Mouse (Mus musculus): ENCODE data around the gene Ino80d. TPM values are rescaled to one million over a fixed set of nuclear protein-coding genes. Genes with fewer than 3 reads are reported as not detected.
A peak's percentile ranks its signal among the peaks of the same experiment; 100 is the strongest.

Gene Ino80d
- polyA plus RNA-seq, 1 experiment from 2014 or later = 10.4 TPM

DNA sequence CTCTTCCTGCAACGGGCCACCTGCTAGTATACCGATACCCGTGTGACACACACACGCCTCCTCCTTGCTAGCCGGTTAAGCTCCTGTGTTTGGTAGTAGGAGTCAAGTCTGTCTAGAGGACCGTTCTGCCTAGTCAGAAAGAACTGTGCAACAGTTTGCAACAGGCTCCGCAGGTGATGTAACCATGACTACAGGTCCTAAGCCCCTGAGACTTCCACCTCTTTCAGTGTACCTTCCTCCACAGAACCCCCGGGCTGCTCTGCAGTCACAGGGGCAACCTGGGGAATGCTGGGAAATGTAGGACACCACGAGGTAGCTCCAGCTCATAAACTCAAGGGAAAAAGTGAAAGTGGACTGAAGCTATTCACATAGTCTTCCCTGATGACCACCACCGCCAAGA, 123.4 kb downstream of the Ino80d start:
- H3K4me3 ChIP-seq = no peak overlapping the region
- no peak overlapping the region for H3K4me2 ChIP-seq
- no peak overlapping the region for H3K27ac ChIP-seq (ENCODE audit: poor library complexity, severe bottlenecking)
- peaks cover 11% of the 10 kb centered on the region for H3K9me3 ChIP-seq (replicated peaks)
- no peaks in the 10 kb centered on the region for H3K36me3 ChIP-seq
- H3K27me3 ChIP-seq (replicated peaks) = no peaks in the 10 kb centered on the region
- no peak for ATAC-seq (ENCODE audit: insufficient number of reproducible peaks, low FRiP score)
- 84% methylated on average over 10 of the region's 10 CpGs for WGBS
- no peak overlapping the region for H3K9ac ChIP-seq
- peaks cover 17% of the 10 kb centered on the region for H3K4me1 ChIP-seq (replicated peaks)

DNA sequence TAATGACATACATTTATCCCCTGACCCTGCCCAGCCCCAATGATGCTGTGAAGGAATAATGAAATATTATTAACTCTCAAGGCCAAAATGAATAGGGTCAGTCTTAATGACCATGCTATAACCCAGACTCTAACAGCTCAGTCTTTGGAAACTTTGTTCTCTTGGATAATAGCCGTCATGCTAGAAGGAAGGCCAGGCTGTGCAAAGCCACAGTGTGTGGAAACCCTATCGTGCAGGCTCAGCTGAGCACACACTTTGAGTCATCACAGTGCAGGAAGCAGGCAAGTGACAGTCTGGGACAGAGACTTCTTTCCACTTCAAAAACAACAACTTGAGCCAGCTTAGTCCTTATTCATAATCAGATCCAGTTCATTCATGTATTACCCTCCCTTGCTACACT, 126.9 kb downstream of the Ino80d start:
- Histone ChIP-seq H3K4me1 (replicated peaks) (peaks cover 9% of the 10 kb centered on the region), H3K36me3 (no peaks in the 10 kb centered on the region), H3K27ac (ENCODE audit: poor library complexity, severe bottlenecking) (no peak overlapping the region), H3K27me3 (replicated peaks) (no peaks in the 10 kb centered on the region), H3K4me2 (no peak overlapping the region), H3K9me3 (replicated peaks) (no peaks in the 10 kb centered on the region), H3K9ac (no peak overlapping the region), H3K4me3 (no peak overlapping the region)
- 52% methylated on average over 2 of the region's 2 CpGs for WGBS
- ATAC-seq (ENCODE audit: insufficient number of reproducible peaks, low FRiP score) = no peak

DNA sequence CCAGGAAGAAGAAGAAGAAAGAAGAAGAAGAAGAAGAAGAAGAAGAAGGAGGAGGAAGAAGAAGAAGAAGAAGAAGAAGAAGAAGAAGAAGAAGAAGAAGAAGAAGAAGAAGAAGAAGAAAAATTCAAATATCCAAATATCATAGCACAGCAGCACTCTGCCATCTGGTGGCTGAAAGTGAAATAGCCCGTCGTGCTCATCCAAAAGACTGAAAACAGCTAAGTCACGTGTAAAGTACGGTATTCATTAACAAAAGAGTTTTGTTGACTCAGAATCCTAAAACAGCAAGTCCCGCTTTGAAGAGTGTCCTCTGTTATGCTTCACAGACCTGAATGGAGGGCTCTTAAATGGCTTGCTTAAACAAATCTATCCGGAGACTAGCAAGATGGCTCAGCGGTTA, 128.2 kb downstream of the Ino80d start:
- Histone ChIP-seq H3K9ac (peak overlapping the region; percentile 3; the same call in 1 of the 2 replicates), H3K9me3 (replicated peaks) (no peaks in the 10 kb centered on the region), H3K36me3 (no peaks in the 10 kb centered on the region), H3K4me3 (no peak overlapping the region), H3K27ac (ENCODE audit: poor library complexity, severe bottlenecking) (no peak overlapping the region), H3K4me1 (replicated peaks) (peaks cover 4% of the 10 kb centered on the region; the same call in 1 of the 2 replicates), H3K4me2 (peak overlapping the region; percentile 43), H3K27me3 (replicated peaks) (no peaks in the 10 kb centered on the region)
- WGBS = 27% methylated on average over 7 of the region's 7 CpGs
- ATAC-seq (ENCODE audit: insufficient number of reproducible peaks, low FRiP score) = no peak

DNA sequence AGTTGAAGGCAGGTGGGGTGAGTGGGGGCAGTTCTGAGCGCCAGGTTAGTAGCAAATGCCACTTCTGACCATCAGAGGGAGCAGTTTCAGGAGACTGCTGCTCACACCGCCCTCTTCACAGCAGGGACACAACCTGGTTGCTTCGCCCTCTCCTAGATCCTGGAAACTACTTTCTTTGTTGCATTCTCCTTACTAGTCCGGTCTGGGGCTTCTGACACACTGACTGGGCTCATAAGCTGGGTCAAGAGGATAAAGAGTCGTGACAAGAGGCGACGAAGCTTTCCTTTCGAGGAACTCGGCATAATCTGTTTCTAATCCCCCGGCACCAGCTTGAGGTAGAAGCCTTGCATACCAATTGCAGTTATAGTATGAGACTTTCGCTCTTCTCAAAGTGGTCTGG, 129.9 kb downstream of the Ino80d start:
- Histone ChIP-seq H3K27me3 (replicated peaks) (no peaks in the 10 kb centered on the region), H3K4me2 (peak overlapping the region; percentile 64), H3K36me3 (no peaks in the 10 kb centered on the region), H3K27ac (ENCODE audit: poor library complexity, severe bottlenecking) (no peak overlapping the region), H3K4me3 (peak overlapping the region; percentile 45), H3K4me1 (replicated peaks) (peaks cover 4% of the 10 kb centered on the region; the same call in 1 of the 2 replicates), H3K9ac (peak overlapping the region; percentile 64), H3K9me3 (replicated peaks) (no peaks in the 10 kb centered on the region)
- no peak for ATAC-seq (ENCODE audit: insufficient number of reproducible peaks, low FRiP score)
- WGBS = 17% methylated on average over 11 of the region's 11 CpGs

DNA sequence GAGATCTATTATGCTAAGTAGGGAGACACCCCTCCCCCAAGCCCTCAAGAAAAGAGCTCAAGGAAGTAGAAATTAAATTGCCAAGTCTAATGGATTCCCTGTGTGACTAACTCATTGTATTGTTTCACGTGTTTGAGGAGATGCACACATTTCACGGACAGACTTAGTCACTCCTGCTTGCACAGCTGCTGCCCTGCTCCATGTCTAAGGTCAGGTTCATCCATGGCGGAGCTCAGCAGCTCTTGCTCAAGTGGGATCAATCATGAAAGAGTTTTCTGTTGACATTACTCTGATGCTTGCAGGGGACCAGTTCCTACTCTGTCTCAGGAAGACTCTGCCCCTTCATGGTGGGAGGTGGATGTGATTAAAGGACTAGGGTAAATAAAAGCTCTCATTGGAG, 137.7 kb downstream of the Ino80d start:
- Histone ChIP-seq H3K27ac (ENCODE audit: poor library complexity, severe bottlenecking) (no peak overlapping the region), H3K9ac (no peak overlapping the region), H3K4me2 (no peak overlapping the region), H3K9me3 (replicated peaks) (no peaks in the 10 kb centered on the region), H3K4me3 (no peak overlapping the region), H3K27me3 (replicated peaks) (no peaks in the 10 kb centered on the region), H3K4me1 (replicated peaks) (no peaks in the 10 kb centered on the region), H3K36me3 (no peaks in the 10 kb centered on the region)
- ATAC-seq (ENCODE audit: insufficient number of reproducible peaks, low FRiP score) = no peak
- WGBS = 75% methylated on average over 3 of the region's 3 CpGs

DNA sequence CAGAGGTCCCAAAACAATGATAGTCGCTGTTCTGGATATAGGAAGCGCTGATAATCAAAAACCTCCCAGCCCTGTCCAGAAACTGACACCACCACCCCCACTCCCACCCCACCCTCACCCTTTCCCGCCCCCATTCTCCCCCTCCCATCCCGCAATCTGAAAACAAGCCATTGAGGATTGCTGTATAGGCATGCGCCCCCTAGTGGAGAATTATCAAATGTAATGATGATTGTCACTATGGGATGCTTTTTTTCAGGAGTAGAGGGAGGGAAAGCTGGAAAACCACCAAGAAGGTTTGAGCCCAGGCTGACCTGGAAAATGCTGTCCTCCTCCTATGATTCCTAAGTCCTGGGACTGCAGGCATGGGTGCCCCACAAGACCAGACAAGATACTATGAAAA, 147.6 kb downstream of the Ino80d start:
- H3K36me3 ChIP-seq = no peaks in the 10 kb centered on the region
- peaks cover 5% of the 10 kb centered on the region; the same call in 1 of the 2 replicates for H3K27me3 ChIP-seq (replicated peaks)
- no peak for ATAC-seq (ENCODE audit: insufficient number of reproducible peaks, low FRiP score)
- no peaks in the 10 kb centered on the region for H3K9me3 ChIP-seq (replicated peaks)
- peak overlapping the region; percentile 32 for H3K4me2 ChIP-seq
- peaks cover 4% of the 10 kb centered on the region; the same call in 1 of the 2 replicates for H3K4me1 ChIP-seq (replicated peaks)
- no peak overlapping the region for H3K9ac ChIP-seq
- H3K4me3 ChIP-seq = no peak overlapping the region
- WGBS = 20% methylated on average over 5 of the region's 5 CpGs
- no peak overlapping the region for H3K27ac ChIP-seq (ENCODE audit: poor library complexity, severe bottlenecking)

DNA sequence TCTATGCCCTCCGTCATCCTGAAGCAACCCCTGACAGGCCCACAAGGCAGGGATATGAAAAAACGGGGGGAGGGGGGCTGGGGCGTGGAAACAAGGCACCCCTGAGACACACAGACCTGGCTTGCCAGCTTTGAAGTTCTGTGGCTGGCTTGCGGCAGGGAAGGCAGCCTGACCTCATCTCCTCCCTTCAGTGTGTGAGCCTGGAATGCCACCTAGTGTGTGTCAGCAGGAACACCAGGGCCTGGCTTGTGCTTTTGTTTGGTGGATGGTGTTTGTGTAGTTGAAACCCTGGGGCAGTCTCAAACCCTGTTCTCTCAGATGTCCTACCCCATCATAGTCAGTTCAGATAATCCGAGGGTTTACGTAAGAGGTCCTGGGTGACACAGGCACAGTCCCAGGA, 150.2 kb downstream of the Ino80d start:
- H3K36me3 ChIP-seq = no peaks in the 10 kb centered on the region
- H3K9ac ChIP-seq = no peak overlapping the region
- peaks cover 5% of the 10 kb centered on the region; the same call in 1 of the 2 replicates for H3K27me3 ChIP-seq (replicated peaks)
- H3K4me1 ChIP-seq (replicated peaks) = peaks cover 7% of the 10 kb centered on the region
- 0 out of 2 replicates have a peak, but pooled peaks have one; percentile 39 for ATAC-seq (ENCODE audit: insufficient number of reproducible peaks, low FRiP score)
- H3K4me2 ChIP-seq = no peak overlapping the region
- 17% methylated on average over 6 of the region's 6 CpGs for WGBS
- H3K27ac ChIP-seq (ENCODE audit: poor library complexity, severe bottlenecking) = no peak overlapping the region
- H3K4me3 ChIP-seq = no peak overlapping the region
- no peaks in the 10 kb centered on the region for H3K9me3 ChIP-seq (replicated peaks)

DNA sequence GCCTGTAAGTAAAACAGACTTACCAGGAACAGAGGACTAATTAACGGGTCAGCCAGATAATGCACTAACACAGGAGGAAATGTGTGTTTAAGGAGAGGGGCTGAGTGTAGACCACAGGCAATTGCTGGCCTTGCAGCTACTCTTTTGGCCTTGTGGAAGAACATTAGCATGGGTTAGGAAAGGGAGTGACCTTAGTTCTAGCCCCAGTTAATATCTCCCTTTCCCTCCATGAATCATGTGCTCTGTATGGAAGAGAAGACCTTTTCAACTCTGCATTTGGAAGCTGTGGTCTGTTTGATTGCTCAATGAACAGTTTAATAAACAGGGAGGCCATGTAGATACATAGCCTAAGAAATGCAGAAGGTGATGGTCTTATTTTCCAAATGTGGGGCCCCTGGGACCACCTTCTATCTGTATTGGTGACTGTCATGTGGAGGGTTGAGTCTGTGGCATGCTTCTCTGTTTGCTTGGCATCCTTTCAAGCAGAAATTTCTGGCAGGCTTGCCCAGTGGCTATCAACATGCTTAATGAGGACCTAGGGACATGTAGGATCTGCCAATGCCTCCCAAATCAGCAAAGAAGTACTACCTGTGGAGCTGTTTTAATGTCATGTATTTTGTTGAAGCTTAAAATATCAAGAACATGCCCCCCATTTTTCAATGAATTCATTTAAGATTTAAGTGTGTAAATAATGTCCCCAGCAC, 157.4 kb downstream of the Ino80d start:
- Histone ChIP-seq H3K4me3 (no peak overlapping the region), H3K27ac (ENCODE audit: poor library complexity, severe bottlenecking) (no peak overlapping the region), H3K4me2 (no peak overlapping the region), H3K9ac (no peak overlapping the region), H3K36me3 (no peaks in the 10 kb centered on the region), H3K27me3 (replicated peaks) (no peaks in the 10 kb centered on the region), H3K4me1 (replicated peaks) (peaks cover 3% of the 10 kb centered on the region), H3K9me3 (replicated peaks) (no peaks in the 10 kb centered on the region)
- 38% methylated on average over 1 of the region's 1 CpGs for WGBS
- ATAC-seq (ENCODE audit: insufficient number of reproducible peaks, low FRiP score) = no peak

DNA sequence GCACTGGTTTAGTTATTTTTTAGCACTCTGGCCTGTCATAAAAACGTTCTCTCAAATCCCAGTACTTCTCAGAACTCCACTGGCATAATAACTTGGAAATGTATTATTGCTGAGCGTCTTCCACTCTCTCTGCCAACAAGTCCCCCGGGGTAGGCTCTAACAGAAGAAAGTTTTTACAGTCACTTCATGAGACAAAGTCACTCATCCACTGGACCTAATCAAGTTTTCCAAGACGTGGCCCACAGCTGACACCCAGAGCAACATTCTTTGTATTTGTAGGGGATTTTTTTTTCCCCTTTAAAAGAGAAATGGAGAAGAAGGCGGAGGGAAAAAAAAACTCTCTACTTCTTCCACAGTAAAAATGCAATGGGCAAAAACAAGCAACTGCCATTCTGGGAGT, 157.9 kb downstream of the Ino80d start:
- ATAC-seq (ENCODE audit: insufficient number of reproducible peaks, low FRiP score) = no peak
- H3K27ac ChIP-seq (ENCODE audit: poor library complexity, severe bottlenecking) = no peak overlapping the region
- H3K4me2 ChIP-seq = no peak overlapping the region
- H3K27me3 ChIP-seq (replicated peaks) = no peaks in the 10 kb centered on the region
- 67% methylated on average over 5 of the region's 5 CpGs for WGBS
- no peak overlapping the region for H3K9ac ChIP-seq
- no peaks in the 10 kb centered on the region for H3K36me3 ChIP-seq
- H3K4me3 ChIP-seq = no peak overlapping the region
- H3K9me3 ChIP-seq (replicated peaks) = no peaks in the 10 kb centered on the region
- peaks cover 3% of the 10 kb centered on the region for H3K4me1 ChIP-seq (replicated peaks)

DNA sequence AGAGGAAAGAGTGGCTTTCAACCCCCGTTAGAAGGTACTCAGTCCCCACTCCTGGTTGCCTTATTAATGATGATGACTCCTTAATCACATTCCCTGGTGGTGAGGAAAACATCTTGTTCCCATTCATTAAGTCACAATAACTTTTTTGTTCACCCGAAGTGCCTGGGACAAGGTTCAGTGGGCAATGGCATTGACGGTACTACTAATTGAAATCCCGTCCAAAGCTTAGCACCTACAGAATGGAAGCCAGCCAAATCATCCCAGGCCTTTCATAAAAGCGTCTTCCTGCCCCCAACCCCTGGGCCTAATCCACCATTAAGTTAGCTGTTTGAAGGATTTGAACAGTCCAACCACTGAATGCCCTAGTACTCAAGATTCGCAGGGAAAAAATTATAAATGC, 159.1 kb downstream of the Ino80d start:
- WGBS = 84% methylated on average over 6 of the region's 6 CpGs
- H3K27ac ChIP-seq (ENCODE audit: poor library complexity, severe bottlenecking) = no peak overlapping the region
- no peak overlapping the region for H3K4me3 ChIP-seq
- no peaks in the 10 kb centered on the region for H3K27me3 ChIP-seq (replicated peaks)
- H3K9me3 ChIP-seq (replicated peaks) = no peaks in the 10 kb centered on the region
- H3K4me1 ChIP-seq (replicated peaks) = peaks cover 3% of the 10 kb centered on the region
- H3K9ac ChIP-seq = no peak overlapping the region
- H3K36me3 ChIP-seq = no peaks in the 10 kb centered on the region
- no peak for ATAC-seq (ENCODE audit: insufficient number of reproducible peaks, low FRiP score)
- H3K4me2 ChIP-seq = no peak overlapping the region

DNA sequence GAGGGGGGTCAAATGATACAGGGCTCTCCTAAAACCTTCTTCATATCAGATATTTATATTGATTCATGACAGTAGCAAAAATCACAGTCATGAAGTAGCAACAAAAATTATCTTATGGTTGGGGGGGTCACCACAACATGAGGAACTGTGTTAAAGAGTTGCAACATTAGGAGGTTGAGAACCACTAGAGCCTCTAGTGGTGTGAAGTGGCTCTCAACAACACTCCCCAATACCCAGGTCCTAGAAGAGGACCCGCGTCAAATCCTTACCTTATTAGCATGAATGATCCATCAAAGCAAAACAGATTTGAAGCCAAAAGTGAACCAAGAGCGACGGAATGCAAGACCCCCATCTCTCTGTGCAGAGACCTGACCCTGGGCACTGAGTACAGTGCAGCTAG, 161.4 kb downstream of the Ino80d start:
- Histone ChIP-seq H3K27ac (ENCODE audit: poor library complexity, severe bottlenecking) (no peak overlapping the region), H3K36me3 (no peaks in the 10 kb centered on the region), H3K27me3 (replicated peaks) (no peaks in the 10 kb centered on the region), H3K4me3 (no peak overlapping the region), H3K9me3 (replicated peaks) (no peaks in the 10 kb centered on the region), H3K4me1 (replicated peaks) (no peaks in the 10 kb centered on the region), H3K9ac (no peak overlapping the region), H3K4me2 (no peak overlapping the region)
- WGBS = 79% methylated on average over 4 of the region's 4 CpGs
- no peak for ATAC-seq (ENCODE audit: insufficient number of reproducible peaks, low FRiP score)

DNA sequence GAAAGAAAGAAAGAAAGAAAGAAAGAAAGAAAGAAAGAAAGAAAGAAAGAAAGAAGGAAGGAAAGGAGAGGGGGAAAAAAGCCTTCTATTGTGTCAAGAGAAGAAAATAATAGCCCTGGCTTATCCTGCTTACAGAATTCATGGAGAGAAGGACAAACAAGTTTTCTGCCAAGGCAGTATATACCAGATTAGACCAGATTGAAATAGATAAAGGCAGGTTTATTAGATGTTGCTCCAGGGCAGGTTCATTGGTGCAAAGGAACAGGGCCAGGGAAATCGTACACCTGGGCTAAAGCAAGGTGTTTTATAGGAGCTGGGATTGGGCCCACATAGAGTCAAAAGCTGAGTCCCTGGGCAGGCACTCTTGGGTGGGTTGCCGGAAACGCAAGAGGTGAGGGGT, 162.1 kb downstream of the Ino80d start:
- no peak overlapping the region for H3K27ac ChIP-seq (ENCODE audit: poor library complexity, severe bottlenecking)
- no peaks in the 10 kb centered on the region for H3K36me3 ChIP-seq
- WGBS = 90% methylated on average over 3 of the region's 3 CpGs
- H3K4me2 ChIP-seq = no peak overlapping the region
- no peak overlapping the region for H3K9ac ChIP-seq
- H3K27me3 ChIP-seq (replicated peaks) = no peaks in the 10 kb centered on the region
- no peak for ATAC-seq (ENCODE audit: insufficient number of reproducible peaks, low FRiP score)
- H3K9me3 ChIP-seq (replicated peaks) = no peaks in the 10 kb centered on the region
- H3K4me1 ChIP-seq (replicated peaks) = no peaks in the 10 kb centered on the region
- H3K4me3 ChIP-seq = no peak overlapping the region

All from heart, embryonic 12.5 days (tissue).